Mouse (Mus musculus) ZHBTc4 (cell line): ENCODE data around the gene Lrp8.
A peak's percentile ranks its signal among the peaks of the same experiment; 100 is the strongest.

ENCODE experiments used
- DNase-seq: peaks from one replicate; pipeline ENCODE4 v3.0.0-alpha.2; 2011; ENCODE audit warnings: low read depth, low spot score

The Lrp8 gene

DNA sequence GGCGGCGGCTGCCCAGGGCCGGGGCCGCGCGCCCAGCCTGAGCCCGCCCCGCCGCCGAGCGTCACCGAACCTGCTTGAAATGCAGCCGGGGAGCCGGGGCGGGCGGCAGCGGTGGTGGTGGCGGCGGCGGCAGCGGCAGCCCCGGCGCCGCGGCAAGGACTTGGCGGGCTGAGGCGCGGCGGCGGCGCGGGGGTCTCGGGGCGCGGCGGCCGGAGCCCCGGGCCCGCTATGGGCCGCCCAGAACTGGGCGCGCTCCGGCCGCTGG is at the start of gene Lrp8:
TSS of gene Lrp8 (plus strand) at position 77 of the 265 bp plus-strand sequence.
- DNase-seq, result no peak

DNA sequence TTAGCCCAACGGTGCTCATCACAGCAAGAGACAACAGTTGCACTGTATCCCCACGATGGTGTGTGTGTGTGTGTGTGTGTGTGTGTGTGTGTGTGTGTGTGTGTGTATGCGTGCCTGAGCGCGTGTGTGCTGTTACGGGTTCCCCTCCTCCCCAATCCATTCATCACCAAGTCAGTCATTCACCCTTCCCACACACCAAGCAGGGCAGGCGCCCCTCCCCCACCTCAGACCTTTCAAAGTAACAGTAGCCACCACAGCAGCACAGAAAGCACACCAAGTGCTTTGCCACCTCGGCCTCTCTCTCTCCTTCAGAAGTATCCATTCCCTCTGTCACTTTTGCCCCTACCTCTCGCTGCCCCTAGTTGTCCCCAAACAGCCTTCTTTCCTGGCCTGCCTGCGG is 45.8 kb upstream of the Lrp8 start:
- no peak for DNase-seq

DNA sequence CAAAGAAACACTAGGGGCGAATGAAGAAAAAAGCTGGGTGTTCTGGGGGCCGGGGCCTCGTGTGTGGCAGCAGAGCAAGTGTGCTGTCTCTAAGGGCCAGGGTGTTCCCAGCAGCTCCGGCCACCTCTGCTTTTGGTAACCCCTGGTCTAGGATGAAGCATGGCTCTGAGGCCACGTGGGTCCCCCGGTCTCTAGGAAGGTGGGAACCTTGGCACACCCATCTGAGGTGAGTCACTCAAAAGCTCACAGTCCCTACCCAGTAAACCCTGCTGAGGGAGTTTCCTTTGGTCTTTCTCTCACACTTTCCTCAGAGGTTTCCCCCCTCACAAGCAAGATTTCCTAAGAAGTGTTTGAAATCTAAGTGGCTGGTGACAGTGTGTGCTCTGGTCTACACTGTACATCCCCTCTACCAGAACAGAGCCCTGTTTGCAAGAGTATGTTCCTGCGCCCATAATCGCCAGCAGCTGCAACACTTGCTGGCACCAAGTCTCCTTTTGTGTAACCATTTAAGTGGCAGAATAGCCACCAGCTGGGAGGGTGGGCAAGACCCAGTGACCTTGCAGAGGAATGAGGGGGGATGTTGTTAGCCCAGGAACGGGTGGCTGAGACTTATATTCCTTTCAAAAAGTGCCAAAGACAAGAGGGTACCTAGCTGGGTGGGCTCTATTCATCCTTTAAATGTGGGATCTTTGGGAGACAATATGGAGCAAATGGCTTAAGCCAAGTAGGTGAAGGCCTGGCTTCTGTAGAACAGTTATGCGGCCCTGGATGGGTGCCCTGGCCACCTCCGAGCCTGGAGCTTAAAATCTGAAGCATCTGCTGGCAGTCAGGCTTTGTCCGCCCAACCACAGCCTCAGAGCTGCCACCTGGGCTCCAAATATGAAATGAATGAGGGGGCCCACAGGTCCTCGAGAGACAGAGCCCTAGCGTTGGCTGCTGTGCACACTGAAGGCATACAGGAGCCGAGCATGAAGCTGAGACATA is 44.3 kb upstream of the Lrp8 start:
- no peak for DNase-seq

DNA sequence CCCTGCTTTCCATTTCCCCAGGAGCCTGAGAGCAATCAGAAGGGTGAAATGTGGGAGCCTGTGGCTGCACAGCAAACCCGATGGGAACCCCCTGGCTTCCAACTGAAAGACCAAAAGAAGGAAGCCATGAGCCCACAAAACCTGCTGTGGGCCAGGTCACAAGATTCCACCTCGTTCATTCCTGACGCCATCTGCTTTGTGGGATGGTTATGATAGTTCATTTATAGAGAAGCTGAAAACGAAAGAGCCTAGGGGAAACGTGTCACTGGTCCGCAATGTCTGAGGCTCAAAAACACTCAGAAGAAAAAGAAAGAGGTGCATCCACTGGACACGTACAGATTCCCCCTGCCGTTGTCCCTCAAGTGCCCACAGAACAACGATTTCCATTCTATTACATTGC is 43.1 kb upstream of the Lrp8 start:
- DNase-seq, result no peak

DNA sequence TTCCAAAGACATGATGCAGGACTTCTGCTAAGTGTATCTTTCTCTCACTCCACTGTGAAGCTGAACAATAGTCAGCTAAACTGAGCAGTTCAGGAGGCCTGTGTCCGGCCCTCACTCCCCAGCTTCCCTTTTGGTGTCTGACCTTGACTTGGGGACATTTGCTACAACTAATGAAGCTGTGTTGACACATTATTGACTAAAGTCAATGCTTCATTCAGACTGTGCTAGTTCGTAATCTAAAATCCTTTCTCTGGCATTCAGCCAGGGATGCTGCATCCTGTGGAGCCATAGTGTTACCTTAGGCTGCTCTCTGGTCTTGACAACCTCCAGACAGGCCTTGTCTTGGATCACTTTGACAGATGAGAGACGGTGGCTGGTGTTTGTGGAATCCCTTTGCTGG is 39.1 kb upstream of the Lrp8 start:
- DNase-seq, result no peak

DNA sequence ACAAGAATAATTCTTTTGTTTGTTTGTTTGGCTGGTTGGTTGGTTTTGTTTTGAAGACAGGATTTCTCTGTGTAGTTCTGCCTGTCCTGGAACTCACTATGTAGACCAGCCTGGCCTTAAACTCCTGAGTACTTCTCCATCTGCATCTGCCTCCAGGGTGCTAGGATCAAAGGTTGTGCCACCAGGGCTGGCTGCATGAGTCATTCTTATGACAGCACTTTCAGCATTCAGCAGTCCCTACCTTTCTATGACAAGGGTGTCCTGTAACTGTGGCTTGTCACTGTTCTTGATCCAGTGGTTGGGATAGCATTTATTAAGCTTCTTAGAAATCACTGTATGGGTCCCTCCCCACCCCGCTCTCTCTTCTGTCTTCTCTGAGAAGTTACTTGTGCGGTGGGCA is 38.5 kb upstream of the Lrp8 start:
- no peak for DNase-seq

DNA sequence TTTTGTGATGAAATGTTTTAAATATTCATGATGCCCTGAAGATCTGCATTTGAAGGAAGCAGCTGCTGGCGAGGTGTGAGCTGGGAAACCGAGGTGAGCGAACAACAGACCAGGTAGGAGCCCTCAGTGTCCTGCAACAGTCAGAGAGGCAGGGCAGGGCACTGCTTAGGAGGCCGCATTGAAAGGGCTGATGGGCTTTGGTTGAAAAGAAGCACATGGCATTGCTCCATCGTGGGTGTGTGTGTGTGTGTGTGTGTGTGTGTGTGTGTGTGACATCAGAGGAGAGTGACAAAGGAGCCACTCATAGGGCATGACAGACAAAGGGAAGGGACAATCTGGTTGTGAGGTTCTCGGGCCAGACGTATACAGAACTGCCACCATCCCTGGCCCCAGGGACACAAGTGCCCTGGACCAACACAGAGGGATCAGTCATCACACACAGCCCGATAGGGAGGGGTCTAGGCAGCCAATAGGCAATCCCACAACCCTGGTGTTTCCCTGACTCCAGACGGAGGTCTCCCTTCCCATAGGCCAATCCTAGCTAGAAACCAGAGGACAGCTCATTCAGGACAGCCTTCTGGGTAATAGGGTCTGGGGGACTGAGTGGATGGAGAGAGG is 36.8 kb upstream of the Lrp8 start:
- DNase-seq, result no peak

DNA sequence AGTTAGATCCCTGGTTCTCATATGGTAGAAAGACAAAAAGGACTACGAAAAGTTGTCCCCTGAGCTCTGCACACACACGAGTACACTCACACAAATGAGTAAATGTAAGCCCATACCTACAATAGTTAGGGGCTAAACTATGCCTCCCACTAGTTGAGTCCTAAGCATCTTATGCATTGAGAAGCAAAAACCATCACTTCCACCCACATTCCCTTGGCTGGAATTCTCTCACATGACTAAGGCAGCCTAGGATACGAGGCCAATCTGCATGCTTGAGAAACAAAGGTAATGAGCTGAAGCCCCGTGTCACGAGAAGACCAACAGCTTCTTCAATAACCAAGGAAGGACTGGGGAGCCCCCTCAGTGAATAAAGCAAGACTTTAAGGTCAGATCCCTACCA is 35.9 kb upstream of the Lrp8 start:
- no peak for DNase-seq

DNA sequence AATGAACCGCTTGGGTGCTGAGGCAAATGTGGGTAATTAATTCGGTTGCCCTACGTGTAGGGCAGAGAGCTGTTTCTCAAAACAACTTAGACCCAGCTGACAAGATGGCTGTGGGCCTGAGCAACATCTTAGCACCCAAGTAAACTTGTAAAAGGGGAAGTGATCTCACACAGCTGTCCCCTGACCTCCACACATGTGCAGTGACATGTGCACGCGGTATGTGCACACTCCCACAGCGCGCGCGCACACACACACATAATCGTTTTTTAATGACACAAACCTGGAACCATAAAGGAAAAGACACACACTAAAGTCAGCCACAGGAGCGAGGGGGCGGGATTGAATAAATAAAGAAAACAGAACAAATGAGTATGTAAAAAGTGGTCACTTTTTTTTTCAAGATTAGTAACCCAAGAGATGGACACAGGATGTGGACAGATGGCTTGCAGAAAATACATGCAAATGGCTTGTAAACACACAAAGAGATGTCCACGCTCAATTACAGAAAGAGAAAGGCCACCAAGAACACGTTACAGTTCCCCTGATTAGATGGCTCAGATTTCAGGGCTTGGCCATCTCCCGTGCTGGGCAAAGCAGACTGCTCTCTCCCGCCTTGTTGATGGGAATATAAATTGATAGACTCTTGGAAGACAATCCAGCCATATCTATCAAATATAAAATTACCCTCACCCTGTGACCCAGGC is 29.8 kb upstream of the Lrp8 start:
- DNase-seq, result no peak

DNA sequence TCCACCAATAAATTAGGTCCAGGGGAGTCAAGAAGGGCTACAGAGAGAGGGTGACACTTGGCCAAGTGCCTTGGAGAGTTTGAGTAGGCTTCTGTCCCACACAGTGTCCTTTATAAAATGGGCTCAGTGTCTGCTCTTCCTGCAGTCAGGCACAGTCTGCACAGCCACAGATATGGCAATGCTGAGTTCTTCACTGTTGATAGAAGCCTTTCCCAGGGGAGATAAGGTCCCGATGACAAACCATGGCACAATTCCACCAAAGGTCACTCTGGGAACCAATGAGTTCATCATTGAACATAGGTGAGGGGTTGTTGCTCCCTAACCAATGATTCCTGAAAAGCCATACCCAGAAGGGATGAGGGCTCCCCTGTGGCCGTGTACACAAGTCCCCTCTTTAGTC is 27.2 kb upstream of the Lrp8 start:
- DNase-seq, result no peak

DNA sequence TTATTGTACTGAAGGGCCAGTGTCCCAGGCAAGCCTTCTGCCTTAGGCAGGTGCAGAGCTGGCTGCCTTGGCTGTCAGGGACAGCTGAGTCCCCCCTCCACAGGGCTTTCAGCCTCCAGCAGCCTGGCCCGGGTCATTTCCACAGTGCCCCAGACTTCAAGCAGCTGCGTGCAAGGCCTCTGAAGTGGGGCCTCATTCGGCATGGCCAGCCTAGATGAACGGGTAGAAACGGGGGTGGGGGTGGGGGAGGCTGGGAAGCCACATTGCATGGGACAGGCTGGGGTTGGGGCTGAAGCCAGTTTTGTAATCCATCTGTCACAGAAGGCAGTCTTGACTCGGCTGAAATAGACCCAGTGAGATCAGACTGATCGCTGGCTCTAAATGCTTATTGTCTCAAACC is 26.4 kb upstream of the Lrp8 start:
- DNase-seq, result no peak

DNA sequence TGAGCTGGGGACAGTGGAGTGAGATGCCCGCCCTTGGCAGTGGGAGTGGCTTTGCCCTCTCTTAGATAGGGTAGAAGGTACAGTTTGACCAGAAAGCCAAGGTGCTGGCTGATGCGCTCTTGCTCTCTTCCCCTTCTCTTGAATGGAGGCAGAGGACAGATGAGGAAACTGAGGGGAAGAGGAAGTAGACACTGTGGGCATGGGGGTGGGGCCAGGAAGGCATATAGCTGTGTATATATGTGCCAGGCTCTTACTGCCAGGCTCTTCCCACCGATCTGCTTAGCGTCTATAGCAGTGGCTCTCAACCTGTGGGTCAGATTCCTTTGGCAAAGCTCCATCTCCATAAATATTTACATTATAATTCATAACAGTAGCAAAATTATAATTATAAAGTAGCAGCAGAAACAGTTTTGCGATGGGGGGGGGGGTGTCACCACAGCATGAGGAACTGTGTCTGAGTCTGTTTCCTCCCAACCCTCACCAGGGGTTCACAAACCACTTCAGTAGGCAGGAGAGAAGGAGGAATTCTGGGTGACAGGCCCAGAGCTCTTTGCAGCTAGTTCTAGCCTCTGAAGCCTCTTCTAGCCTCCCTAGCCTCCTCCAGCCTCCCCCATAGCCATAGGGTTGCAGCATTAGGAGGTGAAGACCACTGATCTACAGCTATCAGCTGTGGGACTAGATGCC is 24.9 kb upstream of the Lrp8 start:
- DNase-seq, result no peak

DNA sequence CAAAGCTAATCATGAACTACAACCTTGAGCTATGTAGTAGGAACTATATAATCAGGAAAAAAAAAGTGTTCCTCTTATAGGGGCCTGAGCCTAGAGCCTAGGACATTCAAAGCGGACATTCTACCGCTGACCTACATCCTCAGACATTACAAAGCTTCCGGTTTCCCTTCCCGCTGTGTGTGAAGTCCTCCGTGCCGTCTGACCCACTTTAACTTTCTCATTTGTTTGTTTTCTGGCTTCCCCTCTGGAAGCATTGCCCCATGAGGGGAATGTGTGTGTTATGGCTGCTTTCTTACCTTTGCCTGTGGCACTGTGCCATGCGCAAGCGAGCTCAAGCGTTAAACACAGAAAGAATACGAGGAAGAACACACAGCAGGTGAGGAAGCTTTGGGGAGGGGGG is 18.5 kb upstream of the Lrp8 start:
- DNase-seq, result no peak

DNA sequence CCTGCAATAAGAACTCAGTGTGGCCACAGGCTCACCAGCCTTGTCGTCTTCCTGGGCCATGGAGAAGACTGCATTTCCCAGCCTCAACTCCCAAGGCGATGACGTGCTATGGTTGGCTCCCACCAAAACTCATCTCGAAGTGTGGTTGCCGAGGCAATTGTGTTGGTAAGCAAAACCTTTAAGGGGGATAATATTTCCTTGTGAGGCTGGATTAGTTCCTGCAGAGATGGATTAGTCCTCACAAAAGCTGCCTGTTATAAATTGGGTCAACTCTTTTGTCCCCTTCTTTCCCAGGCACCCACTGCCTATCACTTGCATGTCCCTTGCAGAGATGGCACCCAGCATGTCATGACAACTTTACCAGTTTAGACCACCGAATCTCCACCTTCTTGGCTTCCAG is 13.2 kb upstream of the Lrp8 start:
- DNase-seq, result no peak

DNA sequence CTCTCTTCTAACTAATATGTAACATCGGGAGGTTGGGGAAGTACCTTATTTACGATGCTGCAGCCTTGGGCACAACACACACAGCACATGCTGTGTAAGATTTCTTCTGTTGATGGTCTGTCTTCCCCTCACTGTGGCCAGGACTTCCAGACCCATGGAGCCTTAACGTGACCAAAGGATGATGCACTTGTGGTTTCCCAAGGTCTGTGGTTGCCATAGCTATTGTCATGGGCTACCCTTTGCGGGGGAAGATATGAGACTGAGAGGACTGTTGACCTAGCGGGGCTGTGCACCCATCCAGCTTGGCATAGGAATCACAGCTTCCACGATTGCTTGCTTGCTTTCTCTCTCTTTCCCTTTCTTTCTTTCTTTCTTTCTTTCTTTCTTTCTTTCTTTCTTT is 1.3 kb upstream of the Lrp8 start:
- no peak for DNase-seq

DNA sequence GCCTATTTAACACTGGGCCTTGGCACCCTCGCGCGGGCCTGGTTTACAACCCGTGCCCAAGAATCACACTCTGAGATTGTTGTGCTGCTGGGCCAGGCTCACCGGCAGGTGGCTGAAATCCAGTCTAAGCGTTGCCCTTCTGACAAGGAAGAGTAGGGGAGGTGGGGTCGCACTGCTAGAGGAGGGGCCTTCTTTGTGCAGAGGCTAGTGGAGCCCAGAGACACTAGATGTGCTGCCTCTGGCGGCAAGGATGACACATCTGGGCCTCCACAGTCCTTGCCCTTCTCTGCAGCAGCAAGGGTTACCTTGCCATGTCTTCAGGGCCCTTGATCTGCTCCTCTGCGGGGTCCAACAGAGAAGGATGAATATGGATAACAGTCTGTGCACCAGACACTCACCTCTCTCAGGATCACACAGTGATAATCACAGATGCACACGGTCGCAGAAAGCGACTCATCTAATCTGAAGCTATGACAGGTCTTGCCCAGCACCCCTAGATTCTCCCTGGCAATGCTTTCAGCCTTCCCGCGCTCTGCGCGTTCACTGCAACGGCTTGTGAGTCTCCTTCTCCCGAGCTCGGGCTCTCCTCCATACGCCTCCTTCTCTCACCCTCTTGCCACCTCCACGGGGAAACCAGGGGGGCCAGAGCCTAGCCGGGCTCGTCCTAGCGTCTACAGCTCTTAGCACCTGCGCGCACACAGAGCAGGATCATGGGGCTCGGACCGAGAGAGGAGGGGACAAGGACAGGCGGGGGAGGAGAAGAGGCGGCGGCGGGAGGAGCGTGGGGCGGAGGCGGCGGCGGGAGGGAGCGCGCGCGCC is 486 bp upstream of the Lrp8 start:
- peak; percentile 83 for DNase-seq

DNA sequence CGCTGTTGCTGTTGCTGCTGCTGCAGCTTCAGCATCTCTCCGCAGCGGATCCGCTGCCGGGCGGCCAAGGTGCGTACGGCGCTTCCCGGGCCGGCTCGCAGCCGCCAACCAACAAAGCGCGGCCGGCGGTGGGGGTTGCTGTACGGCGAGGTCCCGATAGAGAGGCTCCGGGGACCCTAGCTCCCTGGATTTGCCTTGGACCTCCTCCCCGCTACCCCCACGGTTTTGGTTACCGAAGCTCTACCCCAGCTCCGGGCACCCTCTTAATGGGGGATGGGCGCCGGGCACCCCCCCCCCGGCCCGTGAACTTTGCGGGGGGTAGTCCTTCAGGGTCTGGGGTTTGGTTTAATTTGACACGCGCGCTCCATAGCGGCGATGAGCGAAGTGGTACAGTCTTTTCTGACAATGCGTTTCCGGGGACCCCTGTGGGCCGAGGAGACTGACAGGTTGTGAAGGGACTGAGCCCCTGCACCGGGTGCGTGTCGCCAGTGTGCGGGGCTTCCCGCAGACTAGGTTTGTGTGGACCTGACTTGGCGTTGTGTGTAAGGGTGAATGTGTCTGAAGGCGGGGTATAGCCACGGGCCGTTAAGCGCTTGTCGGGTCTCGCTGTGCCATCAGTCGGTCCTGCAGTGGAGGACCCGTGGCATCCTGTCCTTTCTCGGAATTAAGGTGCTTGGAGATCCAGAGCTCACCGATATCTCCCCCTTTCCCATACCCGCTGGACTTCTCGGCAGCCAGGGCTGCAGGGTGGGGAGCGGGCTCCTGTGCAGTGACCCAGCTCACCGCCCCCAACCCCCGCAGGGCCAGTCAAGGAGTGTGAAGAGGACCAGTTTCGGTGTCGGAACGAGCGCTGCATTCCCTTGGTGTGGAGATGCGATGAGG is 630 bp downstream of the Lrp8 start:
- DNase-seq, result peak; percentile 62

DNA sequence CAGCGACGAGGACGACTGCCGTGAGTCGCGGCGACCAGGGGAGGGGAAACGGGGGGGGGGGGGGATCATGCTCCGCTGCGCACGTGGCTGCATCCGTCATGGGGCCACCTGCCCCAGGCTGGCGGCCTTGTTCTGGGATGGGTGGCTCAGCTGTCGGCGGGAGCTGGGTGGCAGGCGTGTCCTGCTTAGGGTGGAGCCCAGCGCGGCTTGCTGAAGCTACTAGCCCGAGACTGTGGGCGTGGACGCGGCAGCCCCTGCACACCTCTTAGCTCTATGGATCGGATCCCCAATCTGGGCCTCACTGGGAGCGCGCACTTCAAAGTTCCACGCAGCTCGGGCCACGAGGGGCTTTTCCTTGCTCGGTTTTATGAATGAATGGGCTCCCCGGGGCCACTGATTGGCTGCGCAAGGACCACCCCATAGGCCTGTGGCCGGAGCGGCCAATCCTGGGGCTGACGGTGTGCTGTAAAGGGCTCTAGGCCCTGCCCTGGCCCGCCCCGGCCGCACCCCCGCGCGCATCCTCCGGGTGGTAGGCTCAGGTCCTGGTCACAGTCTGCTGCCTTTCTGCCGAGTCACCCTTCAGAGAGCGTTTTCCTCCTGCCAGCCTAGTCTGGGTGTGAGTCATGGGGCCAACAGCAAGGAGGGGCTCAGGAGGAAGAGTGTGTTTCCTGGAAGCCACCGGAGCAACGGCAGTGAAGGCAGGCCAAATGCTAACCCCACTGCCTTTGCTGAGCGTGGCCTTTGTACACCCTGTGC is 1.5 kb downstream of the Lrp8 start:
- peak; percentile 94 for DNase-seq

DNA sequence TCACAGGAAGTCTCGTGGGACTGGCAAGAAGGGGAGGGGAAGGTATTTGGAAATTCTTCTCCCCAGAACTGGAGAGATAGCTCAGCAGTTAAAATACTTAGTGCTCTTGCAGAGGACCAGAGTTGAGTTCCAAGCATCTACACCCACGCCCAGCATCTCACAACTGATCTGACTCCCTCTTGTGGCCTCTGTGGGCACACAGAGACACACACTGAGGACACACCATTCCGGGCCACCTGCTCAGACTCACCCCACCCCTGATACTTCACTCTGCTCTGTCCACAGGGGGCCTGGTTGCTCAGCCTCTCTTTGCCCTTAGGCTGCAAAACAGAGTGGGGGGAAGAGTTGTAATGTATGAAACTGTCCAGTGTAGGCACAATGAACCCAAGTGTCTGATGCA is 3.4 kb downstream of the Lrp8 start:
- peak; percentile 72 for DNase-seq

DNA sequence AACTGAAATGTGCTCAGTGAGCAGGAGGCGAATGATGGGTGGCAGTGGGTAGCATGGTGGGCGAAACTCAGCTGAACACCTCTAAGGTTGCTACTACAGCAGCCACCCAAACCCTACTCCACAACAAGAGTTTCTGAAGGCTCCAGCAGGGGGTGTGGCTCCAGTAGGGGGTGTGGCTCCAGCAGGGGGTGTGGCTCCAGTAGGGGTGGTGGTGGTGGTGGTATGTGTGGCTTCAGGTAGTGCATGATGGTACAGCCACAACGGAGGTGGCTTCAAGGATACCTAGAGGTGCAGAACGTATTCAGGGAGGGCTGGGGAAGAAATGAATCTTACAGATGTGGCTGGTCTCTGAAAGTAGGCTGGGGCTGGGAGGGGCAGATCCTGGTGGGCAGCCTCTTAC is 5.7 kb downstream of the Lrp8 start:
- peak; percentile 74 for DNase-seq
